Mouse (Mus musculus): ENCODE results near the gene Slc27a1.

DNA sequence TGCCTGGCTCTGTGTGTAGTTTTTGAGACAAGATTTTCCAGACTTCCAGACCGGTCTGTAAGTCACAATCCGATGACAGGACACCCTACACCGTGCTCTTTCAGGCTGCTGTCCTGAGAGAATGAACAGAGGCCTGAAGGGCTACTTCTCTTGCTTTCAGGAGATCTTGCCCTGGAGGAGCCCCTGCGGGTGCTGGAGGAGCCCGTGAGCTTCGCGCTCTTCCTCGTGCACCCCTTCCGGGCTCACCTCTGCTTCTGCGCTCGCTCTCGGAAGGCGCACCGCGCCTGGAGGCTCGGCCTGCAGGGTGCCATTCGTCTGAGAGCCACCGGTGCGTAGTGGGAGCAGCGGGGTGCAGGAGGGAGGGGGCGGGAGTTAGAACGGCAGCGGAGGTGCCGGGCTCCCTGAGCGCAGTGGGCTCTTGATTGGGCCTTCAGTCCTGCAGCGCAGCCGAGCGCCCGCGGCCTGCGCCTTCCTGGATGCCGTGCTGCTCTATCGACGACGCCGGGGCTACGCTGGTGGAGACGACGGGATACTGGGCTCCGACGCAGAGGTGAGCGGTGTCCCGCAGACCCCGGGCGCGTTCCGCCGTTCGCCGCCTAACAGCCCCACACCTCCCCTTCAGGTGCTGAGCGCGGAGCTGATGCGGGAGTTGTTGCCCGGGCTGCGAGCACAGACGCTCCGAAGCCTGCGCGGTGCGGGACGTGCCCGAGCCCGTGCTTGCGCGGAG, 33.4 kb downstream of the Slc27a1 start:
- TF ChIP-seq POLR2A (IDR thresholded peaks at IDR 0.05; ENCODE audit: borderline replicate concordance, extremely low read depth, insufficient read depth, insufficient read length, poor library complexity, severe bottlenecking): no peak
- TF ChIP-seq CTCF (IDR thresholded peaks at IDR 0.05; ENCODE audit: borderline replicate concordance, extremely low read depth, insufficient read depth, insufficient read length): no peak
